Comparison of ENCODE assay signal across 9 mouse cellular contexts in genomic region chr11:121017703-121018102, GRCm38 (mm10). TPM values are rescaled to one million over a fixed set of nuclear protein-coding genes. Genes with fewer than 3 reads are reported as not detected.
DNase-seq lines count a peak whose midpoint lies in the region; ATAC-seq and TF ChIP-seq lines count a peak whose summit lies in the region.
"Had no signal": no experiment of that assay in that cellular context is flagged by ENCODE, and none has a peak within 500 bp of the region (broad histone marks: within the 10 kb centered on the region; RNA-seq: fewer than 3 reads in every experiment).

No protein-coding gene starts in this region.

- no peak overlapping the region for H3K27ac ChIP-seq in heart, adult 2 months
- H3K27ac ChIP-seq in liver, adult 2 months (replicated peaks; ENCODE audit: insufficient read depth, low read depth, low read length), result no peak overlapping the region
- H3K27ac ChIP-seq: embryonic facial prominence, embryonic 13.5 days had no signal

- H3K9ac ChIP-seq in heart, adult 2 months (ENCODE audit: low read depth, low read length), result no peak overlapping the region
- H3K9ac ChIP-seq in liver, adult 2 months (ENCODE audit: low read depth, low read length), result no peak overlapping the region
- H3K9ac ChIP-seq: embryonic facial prominence, embryonic 13.5 days had no signal

- H3K4me3 ChIP-seq in heart, adult 2 months, result no peak overlapping the region
- H3K4me3 ChIP-seq in liver, adult 2 months (ENCODE audit: insufficient read depth, low read depth, low read length), result no peak overlapping the region
- H3K4me3 ChIP-seq: embryonic facial prominence, embryonic 13.5 days had no signal

- H3K4me1 ChIP-seq in heart, adult 2 months (ENCODE audit: control insufficient read depth, insufficient read depth, low read length), result no peaks in the 10 kb centered on the region
- H3K4me1 ChIP-seq in liver, adult 2 months (ENCODE audit: control insufficient read depth, insufficient read depth, low read length), result no peaks in the 10 kb centered on the region
- H3K4me1 ChIP-seq: embryonic facial prominence, embryonic 13.5 days had no signal

- intact Hi-C loops in heart, adult 2 months (cut with DNase I), result loop anchor here (2.0 kb wide), 1 partner anchor 185 kb away; no protein-coding TSS in a partner anchor

- TF ChIP-seq EP300 in heart, adult 2 months (IDR thresholded peaks at IDR 0.05; ENCODE audit: insufficient read depth, low read depth, low read length), result no peak

- peak; percentile 83 for TF ChIP-seq CTCF in heart, adult 2 months (IDR thresholded peaks at IDR 0.05)
- TF ChIP-seq CTCF in liver, adult 2 months (IDR thresholded peaks at IDR 0.05; ENCODE audit: low read depth, low read length), result peak; percentile 88

- H3K79me2 ChIP-seq in heart, adult 2 months (replicated peaks; ENCODE audit: control insufficient read depth, insufficient read depth, low read length), result no peaks in the 10 kb centered on the region
- no peaks in the 10 kb centered on the region for H3K79me2 ChIP-seq in liver, adult 2 months (ENCODE audit: control insufficient read depth, insufficient read depth, low read length)

- TF ChIP-seq POLR2A in heart, adult 2 months (IDR thresholded peaks at IDR 0.05; ENCODE audit: insufficient read depth, low read depth, low read length), result no peak
- no peak for TF ChIP-seq POLR2A in liver, adult 2 months (IDR thresholded peaks at IDR 0.05; ENCODE audit: extremely low read depth, insufficient read depth, low read length)

- H3K27me3 ChIP-seq in heart, adult 2 months (ENCODE audit: control insufficient read depth, insufficient read depth, low read length), result no peaks in the 10 kb centered on the region
- H3K27me3 ChIP-seq in liver, adult 2 months (ENCODE audit: control insufficient read depth, insufficient read depth, low read length), result no peaks in the 10 kb centered on the region
- H3K27me3 ChIP-seq in splenic B cell, adult 2 months (ENCODE audit: control insufficient read depth, insufficient read depth, low read length, poor library complexity, severe bottlenecking), result no peaks in the 10 kb centered on the region
- H3K27me3 ChIP-seq: embryonic facial prominence, embryonic 13.5 days had no signal

- WGBS in heart, adult 2 months, result 42% methylated on average over 3 of the region's 3 CpGs
- WGBS in liver, adult 2 months, result 54% methylated on average over 3 of the region's 3 CpGs

- DNase-seq in 416B (ENCODE audit: low read depth), result peak; percentile 69
- peak; percentile 78 to 84 for DNase-seq in adrenal gland, adult (ENCODE audit: inconsistent age in 2 of 2, low spot score in 1 of 2)
- peak; percentile 48 for DNase-seq in embryo, embryonic 9.5 days (ENCODE audit: extremely low spot score)
- DNase-seq in heart, adult 2 months, result peak; percentile 61 to 63
- peak; percentile 88 for DNase-seq in kidney, adult 9 months
- peak; percentile 39 for DNase-seq in liver, adult 2 months (ENCODE audit: extremely low read depth, low read depth, low spot score)
- peak; percentile 60 for DNase-seq in splenic B cell, adult 2 months (ENCODE audit: low read depth, low spot score)

- ATAC-seq in monocyte, adult 5-6 weeks (replicated peaks; ENCODE audit: insufficient number of reproducible peaks, low FRiP score, low TSS enrichment, poor library complexity, severe bottlenecking), result peak; percentile 65

- H3K36me3 ChIP-seq in heart, adult 2 months (ENCODE audit: control insufficient read depth, insufficient read depth, low read length), result no peaks in the 10 kb centered on the region
- H3K36me3 ChIP-seq in liver, adult 2 months (ENCODE audit: control insufficient read depth, insufficient read depth, low read length), result no peaks in the 10 kb centered on the region
- H3K36me3 ChIP-seq in splenic B cell, adult 2 months (ENCODE audit: control insufficient read depth, insufficient read depth, low read length, poor library complexity, severe bottlenecking), result no peaks in the 10 kb centered on the region
- H3K36me3 ChIP-seq: embryonic facial prominence, embryonic 13.5 days had no signal

RNA-seq across cellular contexts. Expression of gene Cd7, which starts 21.5 kb away (rescaled TPM):
- total RNA-seq in heart, adult 2 months (2021), result under 1 TPM; 0.23 to 0.26 TPM
- 1.3 and 1.9 TPM in 2 replicates for polyA plus RNA-seq in heart, adult 2 months (2012; rRNA removed)
- 0.20 and 0.55 TPM in 2 replicates for total RNA-seq in liver, adult 2 months (2014; rRNA removed)
- polyA plus RNA-seq in liver, adult 2 months (2012; rRNA removed), result 1.5 and 3.4 TPM in 2 replicates
- 21.2 to 56.5 TPM (median 31.1 TPM) in 3 replicates for total RNA-seq in monocyte, adult 5-6 weeks (2017)

RNA-seq across cellular contexts. Expression of gene Csnk1d, which starts 26.6 kb away (rescaled TPM):
- 10 to 100 TPM; 48.7 to 55.9 TPM for total RNA-seq in heart, adult 2 months (2021)
- polyA plus RNA-seq in heart, adult 2 months (2012; rRNA removed), result 33.9 and 45.6 TPM in 2 replicates
- total RNA-seq in liver, adult 2 months (2014; rRNA removed), result 28.3 and 31.8 TPM in 2 replicates
- polyA plus RNA-seq in liver, adult 2 months (2012; rRNA removed), result 34.2 and 36.4 TPM in 2 replicates
- total RNA-seq in monocyte, adult 5-6 weeks (2017), result 139 to 159 TPM (median 146 TPM) in 3 replicates

RNA-seq across cellular contexts. Expression of gene Sectm1b, which starts 45.7 kb away (rescaled TPM):
- total RNA-seq in heart, adult 2 months (2021), result not detected
- polyA plus RNA-seq in heart, adult 2 months (2012; rRNA removed), result not detected in 2 replicates
- not detected in 2 replicates for total RNA-seq in liver, adult 2 months (2014; rRNA removed)
- 0.11 and 0.18 TPM in 2 replicates for polyA plus RNA-seq in liver, adult 2 months (2012; rRNA removed)
- not detected in 3 replicates for total RNA-seq in monocyte, adult 5-6 weeks (2017)

Comparison
In these comparisons a context has a peak if more than half of its experiments do, and no peak if none do; other contexts are left out.
1. RNA of gene Cd7, which starts 21.5 kb away (total RNA-seq): 21.2 to 56.5 TPM in monocyte, adult 5-6 weeks; 0.20 to 0.55 TPM in liver, adult 2 months and 0.23 to 0.26 TPM in heart, adult 2 months; every median in the first group is over 10 times any median in the second.
2. Peak in every context shown above with its lines, with median percentiles within 50 percentile points of each other: DNase-seq.